Mouse (Mus musculus) T-helper 2 cell (primary cell): ENCODE results near the gene Ube3c.
"Not testable (repeated sequence)": the region's sequence is repeated elsewhere in the genome, so short reads cannot be mapped to it uniquely, and the experiment has no call there.

Experiments used
- in situ Hi-C: fragments of 300-600 bp; cut with MboI, MseI; formaldehyde crosslinking; loops from one replicate; pipeline ENCODE4 v1.15.1; 2025; ENCODE audit warnings: high pct_unique_total_duplicates

The Ube3c gene

DNA sequence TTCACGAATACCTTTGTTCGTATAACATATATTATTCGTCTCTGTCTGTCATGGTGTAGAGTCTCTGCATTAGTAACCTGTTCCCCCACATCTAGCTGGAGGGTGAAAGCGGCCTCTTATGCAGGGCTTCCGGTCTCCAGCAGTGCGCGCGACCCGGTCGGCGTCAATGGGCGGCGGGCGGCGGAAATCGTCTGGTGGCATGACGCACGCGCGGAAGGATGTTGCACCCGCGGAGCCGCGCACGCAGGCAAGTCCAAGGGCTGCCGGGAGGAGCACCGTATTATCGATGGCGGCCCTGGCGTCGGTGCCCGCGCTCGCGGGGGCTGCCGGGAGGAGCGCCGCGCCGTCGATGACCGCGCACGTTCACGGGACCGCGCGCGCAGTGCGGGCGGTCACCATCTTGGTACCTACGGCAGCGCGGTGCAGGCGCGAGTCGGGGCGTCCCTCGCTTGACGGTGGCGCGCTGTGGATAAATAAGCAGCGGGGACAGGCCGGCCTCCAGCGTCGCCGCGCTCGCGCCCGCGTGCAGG, at the start of gene Ube3c:
Ube3c (plus strand) TSS at position 395 of the 530 bp plus-strand sequence.
- in situ Hi-C loops, result no loop called here

DNA sequence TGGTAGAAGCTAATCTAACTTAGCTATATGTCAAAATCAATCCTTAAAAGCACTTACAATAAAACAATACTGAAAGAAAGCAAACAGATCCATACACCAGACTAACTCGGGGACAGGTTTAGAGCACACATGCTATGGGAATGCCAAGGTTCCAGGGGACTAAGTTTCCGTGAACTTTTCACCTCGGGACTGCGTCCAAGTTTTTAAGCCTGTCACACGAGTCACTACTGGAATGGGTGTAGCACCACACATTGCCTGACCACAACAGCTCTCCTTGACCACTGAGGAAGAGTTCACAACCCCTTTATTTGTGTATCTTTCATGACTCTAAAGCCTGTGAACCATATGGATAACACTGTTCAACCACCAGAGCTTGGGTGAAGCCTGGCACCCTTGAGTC, 8.9 kb upstream of the Ube3c start:
- in situ Hi-C loops, result no loop called here

DNA sequence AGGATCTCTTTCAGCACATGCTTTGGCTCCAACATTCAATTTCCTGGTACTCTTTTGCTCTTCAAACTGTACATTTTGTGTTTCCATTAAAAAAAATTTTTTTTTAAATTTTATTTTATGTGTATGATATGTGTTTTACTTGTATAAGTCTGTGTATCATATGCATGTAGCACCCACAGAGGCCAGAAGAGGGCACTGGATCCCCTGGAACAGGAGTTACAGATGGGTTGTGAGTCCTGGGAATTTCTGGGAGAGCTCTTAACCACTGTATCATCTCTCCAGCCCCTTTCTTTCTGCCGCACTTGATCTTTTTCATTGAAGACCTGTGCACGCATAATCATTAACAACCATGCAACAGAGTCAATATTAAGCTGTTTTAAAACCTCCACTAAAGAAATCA, 8.4 kb upstream of the Ube3c start:
- in situ Hi-C loops, result no loop called here

DNA sequence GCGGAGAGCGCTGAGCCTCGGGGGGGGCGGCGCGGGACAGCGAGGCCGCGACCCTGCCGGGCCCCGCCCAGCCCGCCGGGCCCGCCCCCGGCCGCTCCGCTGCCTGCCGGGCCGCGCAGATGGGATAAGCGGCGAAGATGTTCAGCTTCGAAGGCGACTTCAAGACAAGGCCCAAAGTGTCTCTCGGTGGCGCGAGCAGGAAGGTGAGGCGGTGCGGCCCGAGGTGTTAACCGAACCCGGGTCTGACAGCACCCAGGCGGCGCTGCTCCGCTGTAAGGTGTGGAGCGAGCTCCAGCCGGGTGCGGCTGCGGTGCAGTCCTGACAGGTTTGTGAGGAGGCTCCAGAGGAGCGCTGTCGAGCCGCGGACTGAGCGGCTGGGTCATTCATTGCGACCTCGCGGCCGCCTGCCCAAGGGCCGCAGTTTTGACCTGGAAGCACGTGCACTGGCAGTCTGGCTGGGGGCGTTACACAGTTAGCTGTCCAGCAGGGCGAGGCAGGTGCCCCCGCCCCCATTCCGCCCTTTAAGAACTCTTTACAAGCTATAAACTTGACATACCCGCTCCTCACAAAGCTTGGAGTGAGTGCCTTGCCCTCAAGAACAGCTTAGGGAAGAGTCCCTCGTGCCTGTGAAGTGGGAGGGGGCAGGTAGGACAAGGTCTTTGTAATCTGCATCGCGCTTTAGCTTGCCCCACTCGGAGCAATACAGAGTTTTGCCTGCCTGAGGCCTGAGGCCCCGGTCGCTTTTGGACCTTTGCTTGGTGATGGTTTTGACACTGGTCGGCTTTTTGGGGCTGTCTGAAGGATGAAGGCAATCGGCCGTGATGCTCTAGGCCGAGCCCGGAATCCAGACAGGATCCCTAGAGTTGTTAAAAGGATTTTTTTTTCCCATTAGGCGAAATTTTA, 587 bp downstream of the Ube3c start:
- in situ Hi-C loops, result no loop called here

DNA sequence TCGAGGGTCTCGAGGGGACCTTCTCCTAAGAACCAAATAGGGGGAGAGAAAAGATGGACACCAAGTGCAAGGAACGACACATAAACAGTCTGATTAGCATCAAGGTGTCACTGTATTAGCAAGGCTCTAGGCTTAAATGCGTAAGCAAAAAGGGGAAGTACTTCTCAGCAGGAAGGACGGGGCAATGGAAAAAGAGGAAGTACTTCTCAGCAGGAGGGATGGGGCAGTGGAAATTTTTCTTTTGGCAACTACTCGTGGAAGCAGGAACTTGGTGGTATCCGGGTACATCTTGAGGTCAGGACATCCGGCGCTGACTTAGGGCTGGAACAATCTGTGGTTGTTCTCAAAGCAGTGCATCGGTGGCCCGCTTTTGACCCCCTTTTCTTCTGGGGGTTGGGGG, 5.2 kb downstream of the Ube3c start:
- in situ Hi-C loops, result not testable (repeated sequence)

DNA sequence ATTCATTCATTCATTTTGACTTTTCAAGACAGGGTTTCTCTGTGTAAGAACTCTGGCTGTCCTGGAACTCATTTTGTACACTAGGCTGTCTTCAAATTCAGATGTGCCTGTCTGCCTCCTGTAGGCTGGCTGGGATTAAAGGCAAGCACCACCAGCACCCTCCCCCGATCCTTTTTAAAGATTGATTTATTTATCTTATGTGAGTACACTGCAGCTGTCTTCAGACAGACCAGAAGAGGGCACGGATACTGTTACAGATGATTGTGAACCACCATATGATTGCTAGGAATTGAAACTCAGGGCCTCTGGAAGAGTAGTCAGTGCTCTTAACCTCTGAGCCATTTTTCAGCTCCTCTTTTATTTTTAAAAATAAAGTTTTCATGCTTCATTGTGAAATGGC, 6.0 kb downstream of the Ube3c start:
- in situ Hi-C loops, result no loop called here

DNA sequence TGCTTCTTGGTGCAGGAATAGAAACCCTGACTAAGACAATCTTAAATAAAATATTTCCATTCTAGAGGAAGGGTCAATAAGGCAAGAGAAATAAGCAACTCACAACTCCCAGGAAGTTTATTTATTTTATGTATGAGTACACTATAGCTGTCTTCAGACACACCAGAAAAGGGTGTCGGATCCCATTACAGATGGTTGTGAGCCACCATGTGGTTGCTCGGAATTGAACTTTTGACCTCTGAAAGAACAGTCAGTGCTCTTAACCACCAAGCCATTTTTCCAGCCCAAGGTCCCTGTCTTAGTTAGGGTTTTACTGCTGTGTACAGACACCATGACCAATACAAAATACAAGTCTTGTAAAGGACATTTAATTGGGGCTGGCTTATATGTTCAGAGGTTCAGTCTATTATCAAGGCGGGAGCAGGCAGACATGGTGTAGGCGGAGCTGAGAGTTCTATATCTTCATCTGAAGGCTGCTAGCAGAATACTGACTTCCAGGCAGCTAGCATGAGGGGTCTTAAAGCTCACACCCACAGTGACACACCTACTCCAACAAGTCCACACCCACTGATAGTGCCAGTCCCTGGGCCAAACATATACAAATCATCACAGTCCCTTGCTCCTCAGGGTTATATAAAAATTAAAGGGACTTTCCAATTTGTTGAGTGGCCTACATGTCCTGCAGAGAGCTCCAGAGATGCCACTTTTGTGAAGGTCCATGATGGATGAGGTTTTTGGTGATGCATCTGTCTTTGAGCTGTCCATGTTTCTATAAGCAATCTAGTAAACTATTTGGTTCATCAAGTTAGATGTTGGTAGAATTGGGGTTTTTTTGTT, 9.0 kb downstream of the Ube3c start:
- in situ Hi-C loops, result no loop called here

DNA sequence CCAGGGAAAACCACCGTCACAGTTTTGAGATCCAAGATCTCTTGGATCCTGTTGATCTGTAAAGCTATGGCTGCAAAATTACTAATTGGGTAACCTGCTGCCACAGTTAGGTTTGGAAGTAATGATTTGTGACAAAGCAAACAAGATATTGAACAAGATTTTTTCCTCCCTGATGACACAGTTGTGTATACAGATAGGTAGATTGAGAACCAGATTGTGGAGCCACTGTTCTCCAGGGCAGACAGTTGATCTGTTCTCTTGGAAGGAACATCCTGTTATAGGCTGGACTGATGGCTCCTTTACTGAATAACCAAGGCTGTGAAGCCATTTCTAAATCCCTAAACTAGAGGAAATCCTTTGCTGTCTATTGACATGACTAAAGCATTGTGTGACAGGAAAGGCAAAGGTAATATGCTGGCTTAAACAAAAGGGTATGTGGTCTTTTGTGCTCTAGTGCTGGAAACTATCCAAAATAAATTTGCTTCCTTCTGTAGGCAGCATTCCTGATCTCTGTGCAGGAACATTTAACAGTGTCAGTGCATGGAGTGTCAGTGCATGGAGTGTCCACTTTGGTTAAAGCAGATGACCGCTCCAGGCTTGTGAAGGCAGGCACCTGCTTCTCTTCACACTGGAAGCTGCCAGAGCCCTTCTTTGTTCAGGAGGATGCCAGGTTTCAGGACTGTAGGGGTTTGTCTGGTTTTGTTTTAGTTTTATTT, 15.0 kb downstream of the Ube3c start:
- in situ Hi-C loops, result no loop called here

DNA sequence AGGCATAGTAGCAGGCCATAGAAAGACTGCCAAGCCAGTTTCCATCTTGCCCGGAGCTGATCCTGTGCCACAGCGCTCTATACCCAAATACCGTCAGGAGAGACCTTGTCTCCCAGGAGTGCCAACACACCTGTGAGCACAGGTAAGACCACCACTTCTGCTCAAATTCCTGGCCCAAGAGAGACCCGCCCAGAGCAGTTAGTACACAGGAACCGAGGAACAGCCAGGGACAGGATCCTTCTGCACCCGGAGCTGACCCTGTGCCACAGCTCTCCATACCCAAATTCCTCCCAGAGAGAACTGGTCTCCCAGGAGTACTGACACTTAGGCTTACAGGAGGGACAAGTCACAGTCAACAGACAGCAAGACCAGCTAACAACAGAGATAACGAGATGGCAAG, 23.1 kb downstream of the Ube3c start:
- in situ Hi-C loops, result not testable (repeated sequence)

DNA sequence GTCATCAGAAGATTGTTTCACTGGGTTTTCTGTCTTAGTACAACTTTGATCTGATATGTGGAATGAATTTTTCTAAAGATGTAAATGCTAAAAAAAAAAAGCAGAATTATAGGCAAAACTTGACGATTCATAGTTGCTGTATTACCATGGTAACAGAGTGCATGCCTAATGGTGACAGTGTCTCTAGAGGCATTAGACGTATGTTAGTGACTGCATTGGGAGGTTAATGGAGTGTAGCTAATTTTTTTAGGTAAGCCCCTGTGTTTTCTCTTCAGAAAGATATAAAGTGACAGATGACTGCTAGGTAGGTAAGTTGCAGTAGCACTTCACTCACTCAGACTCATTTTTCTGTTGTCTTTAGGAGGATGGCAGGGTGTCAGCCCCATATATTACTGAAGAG, 37.5 kb downstream of the Ube3c start:
- in situ Hi-C loops, result no loop called here

DNA sequence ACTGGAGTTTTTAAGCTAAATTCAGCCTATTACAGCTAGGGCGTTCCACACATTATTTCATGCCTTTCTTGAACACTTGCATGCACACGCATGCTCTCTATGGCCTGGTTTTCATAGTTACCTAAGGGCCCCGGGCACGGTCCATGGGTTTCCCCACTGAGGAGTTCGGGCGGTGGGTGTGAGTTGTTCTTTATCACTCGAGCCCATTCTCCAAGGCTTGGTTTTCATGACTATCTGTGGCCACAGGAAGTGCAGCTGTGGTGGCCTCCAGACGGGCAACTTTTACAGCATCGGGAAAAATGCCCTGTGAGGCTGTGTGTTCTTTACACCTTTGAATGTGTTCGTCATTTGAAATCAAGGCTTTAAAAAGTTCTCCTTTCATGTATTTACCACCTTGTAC, 56.6 kb downstream of the Ube3c start:
- in situ Hi-C loops, result no loop called here

DNA sequence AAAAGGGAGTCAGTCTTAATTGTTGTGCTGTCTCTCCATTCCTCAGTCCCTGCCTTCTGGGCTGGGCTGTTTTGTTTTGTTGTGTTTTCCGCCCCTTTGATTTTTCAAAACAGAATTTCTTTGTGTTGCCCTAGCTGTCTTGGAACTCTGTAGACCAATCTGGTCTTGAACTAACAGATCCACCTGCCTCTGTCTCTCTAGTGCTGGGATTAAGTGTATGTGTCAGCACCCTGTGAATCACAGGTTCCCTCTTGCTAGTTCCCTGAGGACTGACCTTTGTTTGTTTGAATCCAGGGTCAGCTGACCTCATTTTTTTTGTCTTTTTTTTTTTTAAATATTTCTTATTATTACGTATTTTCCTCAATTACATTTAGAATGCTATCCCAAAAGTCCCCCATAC, 60.9 kb downstream of the Ube3c start:
- in situ Hi-C loops, result no loop called here

DNA sequence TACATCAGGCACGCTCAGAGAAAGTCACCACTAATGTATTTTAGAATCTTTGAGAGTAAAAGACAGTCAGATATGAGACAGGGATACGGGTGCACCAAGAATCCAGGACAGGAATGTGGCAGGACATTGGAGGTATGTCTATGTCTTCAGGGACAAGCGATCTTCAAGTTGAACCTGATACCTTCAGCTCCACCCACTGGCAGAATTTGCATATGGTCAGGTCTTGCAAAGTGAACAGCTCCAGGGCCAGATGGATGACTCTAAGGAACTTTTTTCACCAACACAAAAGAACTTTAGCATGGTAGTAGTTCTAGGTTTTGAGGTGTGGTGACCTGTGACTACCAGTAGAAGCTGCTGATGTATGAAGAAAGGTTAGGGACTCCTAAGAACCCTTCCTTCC, 62.7 kb downstream of the Ube3c start:
- in situ Hi-C loops, result no loop called here

DNA sequence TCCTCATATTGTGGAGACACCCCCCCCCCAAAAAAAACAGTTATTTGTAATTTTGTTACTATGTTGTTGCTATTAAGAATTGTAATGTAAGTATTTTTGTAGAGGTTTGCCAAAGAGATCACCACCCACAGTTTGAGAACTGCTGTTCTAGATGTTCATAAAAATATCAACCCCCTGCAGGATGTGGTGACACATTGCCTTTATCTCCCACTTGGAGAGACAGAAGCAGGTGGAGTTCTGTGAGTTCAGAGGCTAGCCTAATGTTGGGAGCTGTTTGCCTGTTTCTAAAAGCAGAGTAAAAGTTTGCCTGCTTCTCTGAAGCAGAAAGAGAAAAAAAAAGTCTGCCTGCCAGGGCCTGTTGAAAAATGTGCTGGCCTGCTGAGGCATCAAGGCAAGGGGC, 67.3 kb downstream of the Ube3c start:
- in situ Hi-C loops, result no loop called here

DNA sequence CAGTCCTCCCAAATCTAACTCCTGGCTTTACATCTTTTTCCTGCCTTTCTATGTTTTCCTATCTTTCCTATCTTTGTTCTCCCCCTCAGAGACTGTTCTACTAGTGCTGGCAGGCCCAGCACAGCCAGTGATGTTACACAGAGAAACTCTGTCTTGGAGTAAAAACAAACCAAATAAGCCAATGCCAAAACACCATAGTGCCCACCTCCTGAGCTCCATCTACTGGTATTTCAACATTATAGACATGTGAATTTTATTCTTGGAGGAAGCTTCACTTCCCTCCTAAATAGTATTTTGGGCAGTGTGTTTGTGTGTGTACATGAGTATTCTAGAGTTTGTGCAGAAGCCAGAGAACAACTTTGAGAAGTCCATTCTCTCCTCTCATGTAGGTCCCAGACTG, 67.8 kb downstream of the Ube3c start:
- in situ Hi-C loops, result no loop called here

DNA sequence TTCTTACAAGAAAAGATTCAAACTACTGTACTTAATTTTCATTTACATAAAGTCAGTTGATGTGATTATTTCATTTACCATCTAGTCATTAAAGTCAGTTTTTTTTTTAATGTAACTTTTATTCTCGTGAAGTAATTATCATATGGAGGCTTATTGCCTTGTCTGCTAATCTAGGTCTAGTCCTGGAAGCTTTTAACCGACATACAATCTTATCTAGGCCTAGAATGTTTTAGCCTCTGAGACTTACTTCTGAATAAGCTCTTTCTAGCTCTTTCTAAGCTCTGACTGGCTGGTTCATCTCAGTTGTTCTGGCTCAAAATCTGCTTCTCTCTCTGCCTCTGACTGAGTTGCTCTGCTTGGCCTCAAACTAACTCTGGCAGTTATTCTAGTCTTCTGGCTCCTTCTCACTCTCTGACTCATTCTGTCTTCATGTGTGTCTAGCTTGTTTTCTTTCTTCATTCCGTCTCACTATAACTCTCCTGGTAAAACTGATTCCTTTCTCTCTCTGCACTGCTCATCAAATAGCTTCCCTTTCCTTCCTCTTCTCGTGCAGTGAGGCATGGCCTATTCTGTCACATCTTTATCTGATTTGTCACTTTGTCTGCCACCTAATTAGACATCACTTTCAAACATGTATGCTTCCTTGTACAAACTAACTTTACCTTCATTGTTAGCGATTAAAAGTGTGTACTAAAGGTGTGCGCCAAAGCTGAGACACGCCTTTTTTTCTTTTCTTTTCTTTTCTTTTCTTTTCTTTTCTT, 72.3 kb downstream of the Ube3c start:
- in situ Hi-C loops, result no loop called here

DNA sequence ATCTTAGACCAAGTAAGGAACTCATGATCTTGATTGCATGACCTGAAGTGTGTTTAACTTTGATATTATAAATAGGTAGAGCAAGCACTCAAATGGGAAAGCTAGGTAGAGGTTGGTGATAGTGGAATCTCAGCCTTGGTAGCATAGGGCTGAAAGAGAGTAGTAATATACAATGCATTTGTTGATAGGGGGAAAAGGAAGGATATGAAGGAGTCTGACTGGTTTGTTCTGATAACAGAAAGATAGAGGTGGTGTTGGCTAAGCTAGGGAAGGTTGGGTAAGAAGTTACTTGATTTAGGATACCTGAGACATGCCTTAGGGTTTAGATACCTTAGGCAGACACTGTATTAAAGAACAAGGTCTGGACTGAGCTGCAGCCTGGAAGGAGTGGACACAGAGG, 82.7 kb downstream of the Ube3c start:
- in situ Hi-C loops, result no loop called here

DNA sequence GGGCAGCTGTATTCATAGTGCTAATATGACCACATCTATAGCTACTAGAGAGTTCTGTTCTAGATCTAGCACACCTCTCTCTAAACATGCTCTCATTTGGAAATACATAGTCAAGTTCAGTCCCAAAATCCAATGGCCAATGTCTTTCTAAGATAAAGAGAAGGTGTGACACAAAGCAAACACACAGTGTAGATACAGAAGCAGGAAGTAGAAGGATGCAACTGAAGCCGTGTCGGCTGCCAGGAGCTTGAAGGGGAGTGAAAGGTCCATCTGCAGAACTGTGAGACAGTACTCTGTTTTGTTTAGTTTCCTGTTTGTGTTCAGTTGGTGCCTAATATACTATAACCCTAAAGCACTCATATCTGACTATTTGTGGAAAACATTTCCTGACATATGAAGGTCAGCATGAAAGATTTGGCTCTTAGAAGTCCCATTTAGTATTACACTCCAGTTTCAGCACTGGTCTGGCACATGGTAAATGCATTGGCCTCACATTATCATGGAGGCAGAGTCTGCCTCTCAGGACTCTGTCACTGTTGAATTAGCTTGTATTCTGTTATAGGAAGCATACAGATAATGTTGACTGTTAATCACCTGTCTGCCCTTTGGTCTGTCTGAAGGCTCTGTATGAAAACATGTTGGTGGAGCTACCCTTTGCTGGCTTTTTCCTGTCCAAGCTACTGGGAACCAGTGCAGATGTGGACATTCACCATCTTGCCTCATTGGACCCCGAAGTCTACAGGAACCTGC, 88.7 kb downstream of the Ube3c start:
- in situ Hi-C loops, result no loop called here

DNA sequence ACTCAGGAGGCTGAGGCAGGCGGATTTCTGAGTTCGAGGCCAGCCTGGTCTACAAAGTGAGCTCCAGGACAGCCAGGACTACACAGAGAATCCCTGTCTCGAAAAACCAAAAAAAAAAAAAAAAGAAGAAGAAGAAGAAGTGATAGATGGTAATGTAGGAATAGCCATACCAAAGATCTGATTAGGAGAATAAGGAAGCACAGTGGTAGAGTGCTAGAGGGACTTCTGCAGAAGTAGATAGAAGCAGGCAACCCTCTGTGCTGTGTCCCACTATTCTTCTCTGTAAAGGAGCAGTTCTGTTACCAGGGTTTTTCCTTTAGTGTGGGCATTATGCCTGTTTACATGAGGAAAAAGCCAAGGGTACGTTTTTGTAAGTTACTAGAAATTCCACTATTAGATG, 92.2 kb downstream of the Ube3c start:
- in situ Hi-C loops, result not testable (repeated sequence)

DNA sequence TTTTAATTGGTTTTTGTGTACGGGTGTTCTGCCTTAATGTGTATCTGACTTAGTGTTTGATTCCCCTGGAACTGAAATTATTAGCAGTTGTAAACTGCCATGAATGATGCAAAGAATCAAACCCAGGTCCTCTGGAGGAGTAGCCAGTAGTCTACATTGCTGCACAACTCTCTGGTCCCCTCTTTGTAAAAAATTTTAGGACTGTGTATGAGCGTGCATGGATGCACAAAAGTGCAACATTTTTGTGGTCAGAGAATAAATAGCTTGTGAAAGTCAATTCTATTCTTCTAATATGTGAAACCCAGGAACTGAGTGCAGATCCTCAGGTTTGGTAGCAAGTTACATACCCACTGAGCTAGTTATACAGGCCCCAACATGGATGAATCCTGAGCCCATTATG, 96.3 kb downstream of the Ube3c start:
- in situ Hi-C loops, result no loop called here

DNA sequence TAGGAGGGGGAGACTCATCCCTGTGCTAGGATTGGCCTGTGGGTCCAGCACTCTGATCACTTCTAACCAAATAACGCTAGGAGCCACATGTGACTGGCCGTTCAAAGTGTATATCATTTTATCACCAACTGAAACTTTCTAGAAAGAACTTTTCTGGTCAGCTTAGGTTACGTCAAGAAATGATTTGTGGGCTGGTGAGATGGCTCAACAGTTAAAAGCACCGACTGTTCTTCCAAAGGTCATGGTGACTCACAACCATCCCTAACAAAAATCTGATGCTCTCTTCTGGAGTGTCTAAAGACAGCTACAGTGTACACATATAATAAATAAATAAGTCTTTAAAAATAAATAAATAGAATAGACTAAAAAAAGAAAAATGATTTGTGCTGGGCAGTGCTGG, 103.5 kb downstream of the Ube3c start:
- in situ Hi-C loops, result no loop called here
